Mouse (Mus musculus) liver, embryonic 12.5 days (tissue): ENCODE measurements around the gene H2al1m. TPM values are rescaled to one million over a fixed set of nuclear protein-coding genes. Genes with fewer than 3 reads are reported as not detected.
"Not testable (repeated sequence)": the region's sequence is repeated elsewhere in the genome, so short reads cannot be mapped to it uniquely, and the experiment has no call there.

ENCODE experiments used
- ATAC-seq: fragments of 200-750 bp; cut with Nextera tagmentation; 2 replicates; pipeline ENCODE4 v1.8.0; 2017; ENCODE audit warnings: moderate number of reproducible peaks, mild to moderate bottlenecking, moderate library complexity
- H3K27ac ChIP-seq: fragments of 300-500 bp; sonication (generic); 2 replicates; pipeline ENCODE4 v1.5.1; 2016; ENCODE audit warnings: mild to moderate bottlenecking
- H3K27me3 ChIP-seq: fragments of 300-500 bp; sonication (generic); replicated peaks from 2 replicates; pipeline ENCODE4 v1.6.1; 2016; ENCODE audit warnings: mild to moderate bottlenecking, moderate library complexity
- H3K36me3 ChIP-seq: fragments of 300-500 bp; sonication (generic); 2 replicates; pipeline ENCODE4 v1.6.1; 2016; ENCODE audit warnings: mild to moderate bottlenecking, moderate library complexity
- H3K4me1 ChIP-seq: fragments of 300-500 bp; sonication (generic); 2 replicates; pipeline ENCODE4 v1.6.1; 2016
- H3K4me2 ChIP-seq: fragments of 300-500 bp; sonication (generic); 2 replicates; pipeline ENCODE4 v1.6.1; 2016; ENCODE audit warnings: mild to moderate bottlenecking, moderate library complexity
- H3K4me3 ChIP-seq: fragments of 300-500 bp; sonication (generic); 2 replicates; pipeline ENCODE4 v1.5.1; 2016; ENCODE audit warnings: mild to moderate bottlenecking, moderate library complexity
- H3K9ac ChIP-seq: fragments of 300-500 bp; sonication (generic); 2 replicates; pipeline ENCODE4 v1.6.1; 2016; ENCODE audit warnings: mild to moderate bottlenecking, moderate library complexity
- H3K9me3 ChIP-seq: fragments of 300-500 bp; sonication (generic); replicated peaks from 2 replicates; pipeline ENCODE4 v1.6.1; 2016; ENCODE audit warnings: mild to moderate bottlenecking, moderate library complexity
- WGBS: fragments of 180-500 bp; shearing (Covaris S2); methylation state at CpG from one replicate; pipeline ENCODE4 v1.1.7; 2016; ENCODE audit not compliant: insufficient replicate concordance; 5-methylcytosine and 5-hydroxymethylcytosine counted together
- polyA plus RNA-seq: library from polyadenylated mRNA; unstranded; fragments of >200 nt; fragmentation: Nextera tagmentation; extraction: Ambion mirVana; gene quantifications from 2 replicates; pipeline ENCODE4 v1.2.1, GENCODE M21; 2016

H2al1m gene
- polyA plus RNA-seq, 1 experiment from 2014 or later, result 1.8 TPM

DNA sequence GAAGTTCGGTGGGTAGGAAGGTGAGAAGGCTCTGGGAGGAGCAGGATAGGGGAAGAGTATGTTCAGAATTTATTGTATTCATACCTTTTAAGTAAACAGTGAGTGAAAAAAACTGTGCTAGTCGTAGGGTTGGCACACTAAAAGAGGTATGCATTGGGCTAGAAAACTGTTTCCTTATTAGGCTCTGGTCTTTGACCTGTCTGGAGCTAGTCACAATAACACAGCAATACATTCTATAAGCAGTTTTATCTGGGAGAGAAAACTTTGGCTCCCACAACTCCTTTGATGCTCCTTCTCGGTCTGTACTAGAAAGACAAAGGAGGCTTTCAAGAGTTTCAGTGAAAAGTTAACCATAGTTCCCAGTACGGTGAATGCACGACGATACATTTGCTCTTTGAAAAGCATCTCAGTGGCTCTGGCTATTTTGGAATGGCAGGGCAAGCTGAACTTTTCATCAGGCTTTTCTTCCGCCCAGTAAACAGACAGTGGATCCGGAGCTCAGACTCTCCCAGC lies 11.6 kb upstream of the H2al1m start:
- Histone ChIP-seq H3K9ac (peak overlapping the region; percentile 90), H3K36me3 (no peaks in the 10 kb centered on the region), H3K4me3 (peak overlapping the region; percentile 76), H3K4me1 (peaks cover 12% of the 10 kb centered on the region; the same call in 1 of the 2 replicates), H3K27ac (peak overlapping the region; percentile 94), H3K27me3 (peaks cover 5% of the 10 kb centered on the region; the same call in 1 of the 2 replicates), H3K9me3 (no peaks in the 10 kb centered on the region), H3K4me2 (peak overlapping the region; percentile 60)
- peak; percentile 16 for ATAC-seq
- WGBS, result 7% methylated on average over 8 of the region's 8 CpGs

GRCm38 (mm10) chrX:9272460-9273361 lies 10.9 kb upstream of the H2al1m start, which contains the start of gene Xk:
Gene Xk, plus strand, starts transcription at chrX:9272756.
- WGBS, result 4% methylated on average over 63 of the region's 94 CpGs
- peak; percentile 91 for ATAC-seq
- peak within 1 kb of the TSS; percentile 60 for H3K4me2 ChIP-seq
- H3K36me3 ChIP-seq, result no peaks in the 10 kb centered on the region
- peaks cover 12% of the 10 kb centered on the region; the same call in 1 of the 2 replicates for H3K4me1 ChIP-seq
- H3K4me3 ChIP-seq, result peak within 1 kb of the TSS; percentile 76
- no peaks in the 10 kb centered on the region for H3K9me3 ChIP-seq
- peak within 1 kb of the TSS; percentile 94 for H3K27ac ChIP-seq
- peak within 1 kb of the TSS; percentile 90 for H3K9ac ChIP-seq
- H3K27me3 ChIP-seq, result peaks cover 5% of the 10 kb centered on the region; the same call in 1 of the 2 replicates

DNA sequence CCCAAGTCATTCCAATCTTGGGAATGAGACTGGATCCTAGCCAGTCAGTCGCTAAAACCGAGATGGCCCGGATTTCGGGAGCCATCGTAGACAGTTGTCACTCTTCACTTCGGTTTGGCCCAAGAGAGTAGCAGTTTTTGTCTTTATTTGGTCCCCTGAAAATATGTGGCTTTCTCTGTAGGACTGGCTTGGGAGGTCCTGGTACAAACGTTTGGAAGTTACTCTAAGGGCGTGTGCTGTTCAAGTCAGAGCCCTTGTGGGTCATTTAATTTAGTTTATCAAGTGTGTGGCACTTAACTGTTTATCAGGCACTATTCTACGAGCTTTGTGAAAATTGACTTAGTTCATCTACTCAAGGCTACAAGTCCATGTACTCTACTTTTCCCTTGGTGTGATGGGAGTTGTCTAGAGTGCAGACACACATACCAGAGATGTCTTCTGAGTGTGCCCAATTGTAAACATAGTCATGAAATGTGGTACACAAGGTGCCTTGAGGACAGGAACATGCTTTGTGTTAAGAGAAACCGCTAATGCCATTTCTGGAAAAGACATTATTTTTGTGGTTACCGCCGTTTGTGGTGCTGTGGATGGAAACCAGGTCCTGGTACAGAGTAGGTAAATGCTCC lies 10.1 kb upstream of the H2al1m start:
- peak overlapping the region; percentile 60 for H3K4me2 ChIP-seq
- ATAC-seq, result peak; percentile 32; the same call in 1 of the 2 replicates
- peak overlapping the region; percentile 94 for H3K27ac ChIP-seq
- peak overlapping the region; percentile 76 for H3K4me3 ChIP-seq
- H3K36me3 ChIP-seq, result no peaks in the 10 kb centered on the region
- H3K4me1 ChIP-seq, result peaks cover 12% of the 10 kb centered on the region; the same call in 1 of the 2 replicates
- H3K9me3 ChIP-seq, result no peaks in the 10 kb centered on the region
- 40% methylated on average over 12 of the region's 12 CpGs for WGBS
- H3K9ac ChIP-seq, result peak overlapping the region; percentile 90
- peaks cover 5% of the 10 kb centered on the region; the same call in 1 of the 2 replicates for H3K27me3 ChIP-seq

GRCm38 (mm10) chrX:9274321-9274720 lies 9.2 kb upstream of the H2al1m start:
- H3K9ac ChIP-seq, result peak overlapping the region; percentile 90
- H3K4me1 ChIP-seq, result peaks cover 12% of the 10 kb centered on the region; the same call in 1 of the 2 replicates
- ATAC-seq, result peak; percentile 30; the same call in 1 of the 2 replicates
- no peaks in the 10 kb centered on the region for H3K36me3 ChIP-seq
- H3K9me3 ChIP-seq, result no peaks in the 10 kb centered on the region
- 50% methylated on average over 8 of the region's 8 CpGs for WGBS
- peaks cover 5% of the 10 kb centered on the region; the same call in 1 of the 2 replicates for H3K27me3 ChIP-seq
- H3K27ac ChIP-seq, result peak overlapping the region; percentile 94
- H3K4me2 ChIP-seq, result peak overlapping the region; percentile 60
- peak overlapping the region; percentile 76 for H3K4me3 ChIP-seq

GRCm38 (mm10) chrX:9293140-9293829 lies 9.7 kb downstream of the H2al1m start:
- not testable (repeated sequence) for H3K9ac ChIP-seq, H3K4me2 ChIP-seq, H3K9me3 ChIP-seq, H3K36me3 ChIP-seq, H3K27me3 ChIP-seq, H3K4me3 ChIP-seq
- H3K27ac ChIP-seq, result peak overlapping the region; percentile 60
- ATAC-seq, result peak; percentile 85
- H3K4me1 ChIP-seq, result peaks cover 12% of the 10 kb centered on the region; the same call in 1 of the 2 replicates
- 61% methylated on average over 4 of the region's 4 CpGs for WGBS

DNA sequence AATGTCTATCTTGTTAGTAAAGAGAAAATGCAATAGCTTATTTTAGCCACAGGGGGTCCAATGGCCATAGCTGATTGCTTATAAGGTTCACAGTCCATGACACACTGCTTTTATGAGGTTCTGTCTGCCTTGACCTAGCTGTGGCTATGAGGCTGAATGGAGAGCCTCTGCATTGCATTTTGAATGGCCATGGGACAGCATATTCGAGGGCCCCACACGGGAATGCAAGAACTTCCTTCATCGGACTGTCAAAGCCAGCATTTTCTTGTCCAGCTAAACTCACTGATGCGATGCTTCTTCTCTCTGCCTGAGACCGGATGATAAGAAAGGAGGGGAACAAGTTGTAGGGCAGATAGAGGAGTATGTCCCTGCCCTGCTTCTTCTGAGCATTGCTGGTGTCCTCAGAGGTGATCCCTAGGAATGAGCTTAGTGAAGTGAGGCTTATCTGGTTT lies 14.9 kb downstream of the H2al1m start:
- peak overlapping the region; percentile 57 for H3K4me2 ChIP-seq
- H3K27me3 ChIP-seq, result no peaks in the 10 kb centered on the region
- H3K4me3 ChIP-seq, result no peak overlapping the region
- peak overlapping the region; percentile 95 for H3K27ac ChIP-seq
- H3K4me1 ChIP-seq, result peaks cover 25% of the 10 kb centered on the region
- no peaks in the 10 kb centered on the region for H3K9me3 ChIP-seq
- H3K9ac ChIP-seq, result peak overlapping the region; percentile 48
- no peaks in the 10 kb centered on the region for H3K36me3 ChIP-seq
- ATAC-seq, result peak; percentile 99
- WGBS, result 27% methylated on average over 5 of the region's 5 CpGs

- no peaks in the 10 kb centered on the region for H3K27me3 ChIP-seq
- no peaks in the 10 kb centered on the region for H3K9me3 ChIP-seq
- peaks cover 24% of the 10 kb centered on the region for H3K4me1 ChIP-seq
- 36% methylated on average over 5 of the region's 5 CpGs for WGBS
- H3K4me3 ChIP-seq, result no peak overlapping the region
- 0 out of 2 replicates have a peak overlapping the region, but pooled peaks have one; percentile 17 for H3K9ac ChIP-seq
- peak overlapping the region; percentile 27 for H3K4me2 ChIP-seq
- H3K27ac ChIP-seq, result peak overlapping the region; percentile 70
- no peak for ATAC-seq
- no peaks in the 10 kb centered on the region for H3K36me3 ChIP-seq
These were observed 19.2 kb downstream of the H2al1m start for GRCm38 (mm10) chrX:9302791-9303190.

DNA sequence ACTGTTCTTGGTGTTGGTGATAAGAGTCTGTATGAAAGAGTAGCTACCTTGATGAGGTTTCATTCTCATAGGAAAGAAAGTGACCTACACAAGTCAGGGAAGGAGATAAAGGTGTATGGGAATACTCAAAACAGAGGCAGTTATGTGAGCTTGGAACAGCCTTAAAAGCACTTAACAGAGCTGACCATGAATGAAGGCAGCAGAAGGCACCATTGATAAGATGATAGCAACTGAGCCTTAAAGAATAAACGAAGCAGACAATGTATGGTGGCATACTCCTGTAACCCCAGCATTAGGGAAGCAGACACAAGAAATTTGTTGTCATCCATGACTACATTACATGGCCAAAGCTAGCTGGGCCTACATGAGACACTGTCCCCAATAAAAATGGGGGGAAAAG lies 19.9 kb downstream of the H2al1m start:
- peaks cover 24% of the 10 kb centered on the region for H3K4me1 ChIP-seq
- H3K9ac ChIP-seq, result no peak overlapping the region
- H3K4me3 ChIP-seq, result no peak overlapping the region
- H3K36me3 ChIP-seq, result peaks cover 3% of the 10 kb centered on the region
- no peaks in the 10 kb centered on the region for H3K9me3 ChIP-seq
- ATAC-seq, result peak; percentile 53; the same call in 1 of the 2 replicates
- H3K4me2 ChIP-seq, result peak overlapping the region; percentile 27
- H3K27ac ChIP-seq, result peak overlapping the region; percentile 70
- WGBS, result 38% methylated on average over 1 of the region's 1 CpGs
- no peaks in the 10 kb centered on the region for H3K27me3 ChIP-seq

DNA sequence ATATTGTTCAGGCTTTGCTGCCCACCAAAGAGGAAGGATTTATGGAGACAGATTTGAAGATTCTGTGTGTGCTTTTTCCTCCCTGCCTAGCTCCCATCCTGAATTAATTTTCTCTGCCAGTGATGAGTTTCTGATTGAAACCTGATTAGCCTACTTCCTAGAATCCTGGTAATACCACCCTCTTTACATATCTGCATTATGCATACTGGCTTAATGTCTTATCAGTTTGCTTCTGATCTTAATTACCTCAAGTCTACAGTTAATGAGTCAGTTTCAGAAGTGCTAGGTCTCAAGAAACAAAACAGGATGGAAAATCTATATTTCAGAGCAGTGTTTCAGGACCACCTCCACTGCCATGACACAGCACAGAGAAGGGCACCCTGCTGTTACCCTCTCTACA lies 32.9 kb downstream of the H2al1m start:
- H3K9me3 ChIP-seq, H3K27me3 ChIP-seq, H3K4me1 ChIP-seq, H3K4me3 ChIP-seq, H3K9ac ChIP-seq, H3K36me3 ChIP-seq: not testable (repeated sequence)
- H3K27ac ChIP-seq, result 0 out of 2 replicates have a peak overlapping the region, but pooled peaks have one; percentile 36
- H3K4me2 ChIP-seq, result 0 out of 2 replicates have a peak overlapping the region, but pooled peaks have one; percentile 4
- peak; percentile 79 for ATAC-seq

- H3K4me2 ChIP-seq, H3K4me3 ChIP-seq, H3K27me3 ChIP-seq, H3K9me3 ChIP-seq, H3K36me3 ChIP-seq, ATAC-seq, H3K4me1 ChIP-seq, H3K27ac ChIP-seq, H3K9ac ChIP-seq: not testable (repeated sequence)
- 86% methylated on average over 23 of the region's 26 CpGs for WGBS
These were observed 44.4 kb downstream of the H2al1m start for GRCm38 (mm10) chrX:9327954-9328353.

DNA sequence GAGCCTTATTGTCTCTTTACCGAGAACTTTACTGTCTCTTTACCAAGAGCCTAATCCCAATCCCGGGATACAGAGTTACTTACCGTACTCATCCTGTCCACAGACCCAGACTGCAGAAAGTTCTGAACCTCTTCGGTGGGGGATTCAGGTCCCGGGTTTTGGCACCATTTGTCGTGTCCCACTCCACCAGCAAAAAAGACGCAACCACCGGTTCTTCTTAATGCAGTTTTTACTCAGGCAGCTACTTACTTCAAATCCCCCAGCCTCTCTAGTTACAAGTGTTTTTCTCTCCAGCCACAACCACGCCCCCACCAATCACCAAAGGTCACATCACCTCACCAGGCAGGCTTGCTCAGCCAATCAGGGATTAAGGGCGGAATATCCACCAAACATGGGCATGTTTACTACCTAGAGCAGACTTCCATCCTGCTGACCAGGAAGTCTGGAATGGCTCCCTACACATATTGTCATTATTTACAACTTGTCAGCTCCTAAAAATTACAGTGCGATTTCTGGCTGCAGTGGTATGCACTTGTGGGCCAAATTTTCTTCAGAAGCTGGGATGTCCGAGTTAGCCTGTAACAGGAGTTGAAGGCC lies 48.9 kb downstream of the H2al1m start:
- 76% methylated on average over 12 of the region's 12 CpGs for whole genome bisulfite sequencing
- H3K4me2 ChIP-seq, result peak overlapping the region; percentile 24
- peak overlapping the region; percentile 27; the same call in 1 of the 2 replicates for H3K9ac ChIP-seq
- H3K27me3 ChIP-seq, H3K9me3 ChIP-seq, H3K36me3 ChIP-seq, H3K27ac ChIP-seq, H3K4me1 ChIP-seq, ATAC-seq: not testable (repeated sequence)
- peak overlapping the region; percentile 33 for H3K4me3 ChIP-seq
